Mouse (Mus musculus): ENCODE measurements around the gene Slc36a2. TPM values are rescaled to one million over a fixed set of nuclear protein-coding genes. Genes with fewer than 3 reads are reported as not detected.

Slc36a2 gene
- polyA plus RNA-seq, 1 experiment from 2014 or later: 0.29 TPM

GRCm38 (mm10) chr11:55209032-55209431 lies 24.2 kb upstream of the Slc36a2 start:
- H3K36me3 ChIP-seq: no peaks in the 10 kb centered on the region
- DNase-seq (ENCODE audit: low spot score): no peak
- no peak overlapping the region for H3K27ac ChIP-seq
- no peaks in the 10 kb centered on the region for H3K27me3 ChIP-seq (ENCODE audit: low read depth, poor library complexity, severe bottlenecking)
- 87% methylated on average over 2 of the region's 2 CpGs for WGBS
- peaks cover 36% of the 10 kb centered on the region for H3K4me1 ChIP-seq
- H3K4me3 ChIP-seq: no peak overlapping the region
- no peaks in the 10 kb centered on the region for H3K9me3 ChIP-seq (replicated peaks)

DNA sequence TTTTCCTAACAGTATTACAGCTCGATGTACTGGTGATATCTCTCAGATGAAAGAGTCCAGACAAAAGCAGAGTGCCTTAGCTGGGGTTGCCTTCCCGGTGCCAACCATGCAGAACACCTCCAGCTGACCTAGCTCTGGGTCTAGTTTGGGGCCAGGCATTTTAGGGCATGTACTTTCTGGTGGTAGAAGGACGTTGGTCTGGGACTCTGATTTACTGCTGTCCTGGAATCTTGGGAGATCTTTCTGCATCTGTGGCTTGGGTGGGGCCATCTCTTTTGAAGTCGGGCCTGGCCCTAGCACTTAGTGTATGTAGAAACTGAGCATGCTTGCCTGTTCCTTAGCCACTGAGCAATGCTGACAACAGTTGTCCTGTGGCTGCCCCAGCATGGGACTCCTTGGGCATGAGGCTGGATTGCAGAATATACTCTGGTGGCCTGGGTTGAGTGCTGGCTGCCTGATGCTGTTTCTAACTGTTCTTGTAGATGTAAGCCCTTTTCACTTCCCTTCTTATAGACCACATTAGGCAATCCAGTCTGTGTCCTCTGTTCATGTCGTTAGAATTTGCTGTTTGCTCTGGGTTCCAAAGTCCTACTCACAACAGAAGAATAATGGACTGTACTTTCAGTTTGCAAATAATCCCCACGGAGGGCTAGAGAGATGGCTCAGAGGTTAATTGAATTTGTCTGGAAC lies 23.3 kb upstream of the Slc36a2 start:
- Histone ChIP-seq H3K4me1 (peaks cover 36% of the 10 kb centered on the region), H3K27ac (no peak overlapping the region), H3K9me3 (replicated peaks) (no peaks in the 10 kb centered on the region), H3K27me3 (ENCODE audit: low read depth, poor library complexity, severe bottlenecking) (no peaks in the 10 kb centered on the region), H3K4me3 (no peak overlapping the region), H3K36me3 (no peaks in the 10 kb centered on the region)
- no peak for DNase-seq (ENCODE audit: low spot score)
- 70% methylated on average over 6 of the region's 6 CpGs for WGBS

DNA sequence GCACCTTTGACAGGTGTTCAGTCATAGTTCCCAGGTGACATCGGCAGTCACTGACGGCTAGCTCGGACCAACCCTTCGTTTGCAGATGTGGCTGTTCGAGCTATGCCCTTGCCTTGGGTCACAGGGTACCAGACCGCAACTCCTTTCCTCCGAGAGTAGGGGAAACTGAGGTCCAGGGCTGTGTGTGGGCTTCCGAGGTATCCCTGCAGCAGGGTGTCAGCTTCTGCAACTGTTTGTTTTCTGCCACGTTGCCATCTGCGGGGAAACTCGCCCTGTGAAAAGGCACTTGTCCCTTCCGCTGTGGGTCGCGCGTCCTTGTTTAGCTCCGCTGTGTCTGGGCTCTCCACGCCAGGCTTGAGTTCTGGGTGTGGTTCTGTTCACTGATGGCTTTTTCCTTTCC lies 19.7 kb upstream of the Slc36a2 start:
- Histone ChIP-seq H3K27ac (peak overlapping the region; percentile 78), H3K9me3 (replicated peaks) (no peaks in the 10 kb centered on the region), H3K36me3 (no peaks in the 10 kb centered on the region), H3K4me3 (peak overlapping the region; percentile 76), H3K4me1 (peaks cover 19% of the 10 kb centered on the region), H3K27me3 (ENCODE audit: low read depth, poor library complexity, severe bottlenecking) (no peaks in the 10 kb centered on the region)
- WGBS: 10% methylated on average over 17 of the region's 17 CpGs
- DNase-seq (ENCODE audit: low spot score): no peak

DNA sequence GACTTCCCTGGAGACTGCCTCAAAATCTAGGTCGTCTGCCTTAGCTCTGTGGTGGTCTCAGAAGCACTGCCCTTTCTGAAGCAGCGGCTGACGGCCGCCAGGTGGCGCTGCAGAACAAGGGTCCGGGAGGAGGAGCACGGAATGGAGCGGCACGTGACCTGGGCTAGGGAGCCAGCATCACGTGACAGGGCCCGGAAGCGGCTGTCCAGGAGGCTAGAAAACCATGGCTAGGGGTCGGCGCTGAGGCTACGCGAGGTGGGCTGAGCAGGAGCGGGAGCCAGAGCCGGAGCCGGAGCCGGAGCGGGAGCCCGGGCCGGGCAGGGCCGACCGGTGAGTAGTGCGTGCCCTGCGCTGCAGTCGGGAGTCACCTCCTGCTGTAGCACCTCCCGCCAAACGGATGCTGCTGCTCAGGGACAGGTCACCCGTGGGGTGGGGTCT lies 19.3 kb upstream of the Slc36a2 start, which contains the start of gene Slc36a1:
Gene Slc36a1, plus strand, starts transcription at position 192 of the 438 bp plus-strand sequence.
- no peaks in the 10 kb centered on the region for H3K36me3 ChIP-seq
- peak; percentile 99 for DNase-seq (ENCODE audit: low spot score)
- H3K27me3 ChIP-seq (ENCODE audit: low read depth, poor library complexity, severe bottlenecking): no peaks in the 10 kb centered on the region
- peak within 1 kb of the TSS; percentile 76 for H3K4me3 ChIP-seq
- H3K4me1 ChIP-seq: peaks cover 15% of the 10 kb centered on the region
- H3K9me3 ChIP-seq (replicated peaks): no peaks in the 10 kb centered on the region
- H3K27ac ChIP-seq: peak within 1 kb of the TSS; percentile 78
- under 1% methylated on average over 31 of the region's 31 CpGs for WGBS

- WGBS: 85% methylated on average over 8 of the region's 8 CpGs
- no peak for DNase-seq (ENCODE audit: low spot score)
- Histone ChIP-seq H3K27me3 (ENCODE audit: low read depth, poor library complexity, severe bottlenecking) (no peaks in the 10 kb centered on the region), H3K9me3 (replicated peaks) (no peaks in the 10 kb centered on the region), H3K4me1 (no peaks in the 10 kb centered on the region), H3K4me3 (no peak overlapping the region), H3K36me3 (no peaks in the 10 kb centered on the region), H3K27ac (no peak overlapping the region)
Observed at GRCm38 (mm10) chr11:55197740-55198510, 13.0 kb upstream of the Slc36a2 start.

GRCm38 (mm10) chr11:55197086-55197485 lies 12.2 kb upstream of the Slc36a2 start:
- Histone ChIP-seq H3K4me1 (no peaks in the 10 kb centered on the region), H3K9me3 (replicated peaks) (no peaks in the 10 kb centered on the region), H3K36me3 (no peaks in the 10 kb centered on the region), H3K4me3 (no peak overlapping the region), H3K27ac (no peak overlapping the region), H3K27me3 (ENCODE audit: low read depth, poor library complexity, severe bottlenecking) (no peaks in the 10 kb centered on the region)
- WGBS: 65% methylated on average over 6 of the region's 6 CpGs
- no peak for DNase-seq (ENCODE audit: low spot score)

DNA sequence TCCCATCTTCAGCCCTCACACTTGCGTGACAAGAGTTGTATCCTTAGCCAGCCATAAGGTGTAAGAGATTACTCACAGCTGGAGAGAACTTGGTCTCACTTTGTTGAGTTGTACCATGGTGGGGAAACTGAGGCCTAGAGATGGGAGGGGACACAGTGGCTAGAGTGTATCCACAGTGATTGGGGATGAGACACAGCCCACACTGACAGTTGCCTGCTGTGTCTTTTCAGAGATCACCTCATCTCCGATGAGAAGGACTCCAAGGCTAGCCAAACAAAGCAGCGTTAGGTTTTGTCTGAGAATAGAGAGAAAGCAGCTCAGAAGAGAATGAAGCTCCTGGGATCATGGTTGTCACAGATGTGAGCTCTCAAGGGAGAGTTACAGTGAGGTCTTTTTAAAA lies 5.3 kb upstream of the Slc36a2 start:
- Histone ChIP-seq H3K27ac (no peak overlapping the region), H3K4me1 (no peaks in the 10 kb centered on the region), H3K9me3 (replicated peaks) (no peaks in the 10 kb centered on the region), H3K4me3 (no peak overlapping the region), H3K27me3 (ENCODE audit: low read depth, poor library complexity, severe bottlenecking) (no peaks in the 10 kb centered on the region), H3K36me3 (no peaks in the 10 kb centered on the region)
- no peak for DNase-seq (ENCODE audit: low spot score)
- 88% methylated on average over 3 of the region's 3 CpGs for WGBS

GRCm38 (mm10) chr11:55187777-55188176 lies 2.9 kb upstream of the Slc36a2 start:
- Histone ChIP-seq H3K4me3 (no peak overlapping the region), H3K9me3 (replicated peaks) (no peaks in the 10 kb centered on the region), H3K27ac (no peak overlapping the region), H3K27me3 (ENCODE audit: low read depth, poor library complexity, severe bottlenecking) (no peaks in the 10 kb centered on the region), H3K4me1 (peaks cover 10% of the 10 kb centered on the region; the same call in 1 of the 2 replicates), H3K36me3 (no peaks in the 10 kb centered on the region)
- 84% methylated on average over 6 of the region's 6 CpGs for WGBS
- no peak for DNase-seq (ENCODE audit: low spot score)

- DNase-seq (ENCODE audit: low spot score): no peak
- no peak overlapping the region for H3K27ac ChIP-seq
- 86% methylated on average over 4 of the region's 4 CpGs for WGBS
Observed at GRCm38 (mm10) chr11:55187292-55187691, 2.4 kb upstream of the Slc36a2 start.

DNA sequence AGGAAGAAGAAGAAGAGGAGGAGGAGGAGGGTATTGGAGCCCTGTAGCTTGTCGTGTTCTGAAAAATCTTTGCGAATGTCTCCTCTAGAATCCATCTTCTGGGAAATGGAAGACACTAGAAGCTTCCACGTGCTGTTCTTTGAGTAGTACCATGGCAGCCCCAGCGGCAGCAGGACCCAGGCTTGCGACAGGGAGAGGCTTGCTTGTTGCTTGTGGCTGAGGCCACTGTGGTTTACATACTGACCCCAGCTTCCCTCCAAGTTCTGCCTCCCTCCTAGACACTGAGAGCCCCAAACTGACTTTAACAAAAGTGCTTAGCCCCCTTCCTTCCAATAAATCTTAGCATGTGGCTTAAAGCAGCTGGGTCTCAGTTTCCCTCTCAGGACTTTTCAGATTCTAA lies 631 bp downstream of the Slc36a2 start:
- Histone ChIP-seq H3K27me3 (ENCODE audit: low read depth, poor library complexity, severe bottlenecking) (no peaks in the 10 kb centered on the region), H3K9me3 (replicated peaks) (no peaks in the 10 kb centered on the region)
- 87% methylated on average over 5 of the region's 5 CpGs for WGBS

More at GRCm38 (mm10) chr11:55187292-55187691, 2.4 kb upstream of the Slc36a2 start:
- H3K27me3 ChIP-seq (ENCODE audit: low read depth, poor library complexity, severe bottlenecking): no peaks in the 10 kb centered on the region
- no peak overlapping the region for H3K4me3 ChIP-seq
- no peaks in the 10 kb centered on the region for H3K36me3 ChIP-seq
- H3K9me3 ChIP-seq (replicated peaks): no peaks in the 10 kb centered on the region
- H3K4me1 ChIP-seq: peaks cover 10% of the 10 kb centered on the region; the same call in 1 of the 2 replicates

DNA sequence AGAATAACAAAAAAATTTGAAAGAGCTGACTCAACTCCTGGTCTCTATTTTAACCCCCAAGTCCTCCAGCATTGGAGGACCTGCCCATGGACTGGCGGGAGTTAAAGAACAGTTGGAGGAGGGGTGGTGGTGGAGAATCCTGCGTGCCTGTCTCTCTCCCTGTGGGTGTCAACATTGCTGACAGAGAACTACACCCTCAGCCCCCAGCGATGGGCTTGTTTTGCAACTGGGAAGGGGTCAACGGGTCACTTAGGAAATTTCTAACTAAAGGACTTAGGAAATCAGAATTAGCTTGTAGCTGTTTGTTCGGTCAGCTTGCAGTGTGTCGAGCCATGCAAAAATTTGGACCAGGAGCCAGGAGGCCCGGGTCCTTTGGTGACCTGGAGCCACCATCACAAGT lies 1.8 kb downstream of the Slc36a2 start:
- Histone ChIP-seq H3K4me1 (peaks cover 10% of the 10 kb centered on the region; the same call in 1 of the 2 replicates), H3K27me3 (ENCODE audit: low read depth, poor library complexity, severe bottlenecking) (no peaks in the 10 kb centered on the region), H3K4me3 (no peak overlapping the region), H3K36me3 (no peaks in the 10 kb centered on the region), H3K9me3 (replicated peaks) (no peaks in the 10 kb centered on the region), H3K27ac (no peak overlapping the region)
- no peak for DNase-seq (ENCODE audit: low spot score)
- 71% methylated on average over 7 of the region's 7 CpGs for WGBS

More for the DNA sequence above, 631 bp downstream of the Slc36a2 start:
- Histone ChIP-seq H3K27ac (no peak overlapping the region), H3K4me1 (peaks cover 10% of the 10 kb centered on the region; the same call in 1 of the 2 replicates), H3K36me3 (no peaks in the 10 kb centered on the region), H3K4me3 (no peak overlapping the region)
- DNase-seq (ENCODE audit: low spot score): no peak

DNA sequence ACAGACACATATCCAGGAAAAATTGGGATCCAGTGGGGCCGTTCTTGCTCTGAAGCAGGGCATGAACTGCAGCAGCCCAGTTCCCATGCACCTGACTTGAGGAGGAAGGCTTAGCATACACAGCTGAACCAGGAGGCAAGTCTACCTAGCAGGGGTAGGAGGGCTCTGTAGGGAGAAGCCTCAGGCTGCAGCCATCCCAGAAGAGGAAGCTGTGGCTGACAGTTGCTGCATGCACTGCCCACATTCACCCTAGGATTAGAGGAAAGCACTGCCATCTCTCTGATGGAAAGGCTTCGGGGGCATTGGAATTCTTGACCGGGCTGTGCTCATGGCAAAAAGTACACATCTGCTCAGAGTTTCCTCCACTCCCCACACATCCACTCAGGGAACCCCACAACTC lies 5.0 kb downstream of the Slc36a2 start:
- no peak for DNase-seq (ENCODE audit: low spot score)
- H3K4me1 ChIP-seq: peaks cover 10% of the 10 kb centered on the region; the same call in 1 of the 2 replicates
- no peaks in the 10 kb centered on the region for H3K36me3 ChIP-seq
- no peak overlapping the region for H3K4me3 ChIP-seq
- H3K27me3 ChIP-seq (ENCODE audit: low read depth, poor library complexity, severe bottlenecking): 0 out of 2 replicates have a peak, but pooled peaks cover 3% of the 10 kb centered on the region
- WGBS: 82% methylated on average over 3 of the region's 3 CpGs
- H3K9me3 ChIP-seq (replicated peaks): no peaks in the 10 kb centered on the region
- no peak overlapping the region for H3K27ac ChIP-seq

DNA sequence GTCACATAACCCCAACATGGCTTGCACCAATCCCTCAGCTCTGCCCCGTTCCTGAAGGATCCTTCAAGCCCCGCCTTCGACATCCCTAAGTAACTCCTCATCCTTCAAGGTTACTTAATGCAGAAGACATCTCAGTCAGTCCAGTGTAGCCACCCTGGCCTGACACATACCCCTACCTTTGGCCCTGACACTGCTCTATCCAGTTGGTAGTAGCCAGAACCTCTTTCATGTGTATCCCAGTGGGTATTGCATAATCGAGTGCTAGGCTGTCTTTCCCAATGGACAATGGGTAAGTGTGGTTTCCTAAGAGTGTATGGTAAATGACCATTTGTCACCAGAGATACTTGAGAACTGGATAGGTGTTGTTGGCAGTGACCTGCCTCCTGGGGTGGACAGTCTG lies 6.0 kb downstream of the Slc36a2 start:
- DNase-seq (ENCODE audit: low spot score): no peak
- H3K4me1 ChIP-seq: peaks cover 7% of the 10 kb centered on the region; the same call in 1 of the 2 replicates
- H3K27ac ChIP-seq: no peak overlapping the region
- no peak overlapping the region for H3K4me3 ChIP-seq
- 0 out of 2 replicates have a peak, but pooled peaks cover 3% of the 10 kb centered on the region for H3K27me3 ChIP-seq (ENCODE audit: low read depth, poor library complexity, severe bottlenecking)
- H3K36me3 ChIP-seq: no peaks in the 10 kb centered on the region
- H3K9me3 ChIP-seq (replicated peaks): no peaks in the 10 kb centered on the region
- 82% methylated on average over 4 of the region's 4 CpGs for WGBS
